Mouse (Mus musculus) left cerebral cortex, postnatal 25 days (tissue): Measurements from ENCODE around the gene Plcg2. TPM values are rescaled to one million over a fixed set of nuclear protein-coding genes. Genes with fewer than 3 reads are reported as not detected.

Source experiments
- DNase-seq, 2 experiments: peaks; one replicate each; pipeline ENCODE4 v3.0.0; 2022; ENCODE audit warnings: low spot score in 2 of 2, mixed read lengths in 1 of 2
- intact Hi-C: fragments of 180-260 bp; cut with DNase I; formaldehyde crosslinking; loops from one replicate; pipeline ENCODE4 v1.15.1; 2025
- total RNA-seq, 2 experiments: library from RNA; stranded (reverse); gene quantifications; 2 replicates each; pipeline ENCODE4 v1.2.3; 2021

The Plcg2 gene
- total RNA-seq, 2 experiments from 2014 or later = 2.2 to 2.9 TPM

DNA sequence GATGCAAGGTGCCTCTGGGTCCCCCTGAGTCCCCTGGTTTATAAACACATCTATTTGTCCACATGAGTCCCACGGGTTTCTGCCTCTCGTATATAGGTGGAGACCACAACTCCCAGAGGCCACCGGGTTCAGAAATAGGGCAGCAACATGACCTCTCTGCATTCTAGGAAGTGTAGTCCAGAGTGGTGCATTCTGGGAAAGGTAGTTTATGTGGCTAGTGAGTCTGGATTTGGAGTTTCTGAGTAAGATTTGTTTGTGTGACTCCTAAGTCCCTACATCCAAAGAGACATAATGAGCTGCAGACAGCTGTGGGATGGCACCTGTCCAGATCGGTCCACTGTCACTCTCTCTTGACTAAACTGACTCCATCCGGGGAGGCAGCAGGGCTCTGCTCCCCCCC, 17.6 kb upstream of the Plcg2 start:
- intact Hi-C loops = no loop called here
- DNase-seq = no peak

DNA sequence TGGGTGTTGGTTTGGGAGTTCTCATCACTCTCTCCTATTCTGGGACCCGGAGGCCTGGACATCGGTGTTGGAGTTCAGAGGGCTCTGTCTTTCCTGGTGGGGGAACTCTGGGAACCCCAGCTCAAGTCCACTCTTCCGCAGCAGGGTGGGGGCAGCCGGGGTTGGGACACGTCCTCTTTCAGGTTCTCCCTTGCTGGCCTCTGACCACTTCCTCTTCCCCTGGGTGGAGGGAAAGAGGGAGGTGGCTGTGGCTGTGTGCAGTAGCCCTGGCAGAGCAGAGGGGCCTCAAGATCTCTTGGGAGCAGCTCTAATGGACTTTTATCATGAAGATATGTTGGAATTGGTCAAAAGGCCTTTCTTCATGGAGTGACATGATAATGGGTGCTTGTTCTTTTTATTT, 16.3 kb upstream of the Plcg2 start:
- no peak for DNase-seq
- intact Hi-C loops = no loop called here

DNA sequence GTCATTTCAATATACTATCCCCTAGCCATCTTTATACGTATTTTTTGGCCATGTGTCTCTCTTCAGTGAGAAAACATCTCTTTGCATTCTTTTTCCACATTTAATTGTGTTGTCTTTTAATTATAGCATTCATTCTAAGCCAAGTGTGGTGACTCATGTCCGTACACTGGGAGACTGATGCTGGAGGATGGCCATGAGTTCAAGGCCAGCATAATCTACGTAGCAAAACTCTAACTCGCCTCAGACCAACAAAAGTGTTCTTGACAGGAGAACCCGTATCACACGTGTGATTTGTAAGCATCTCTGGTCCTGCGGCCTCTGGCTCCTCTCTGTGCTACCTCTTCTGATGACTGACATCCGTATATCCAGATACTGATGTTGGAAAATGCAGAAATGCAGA, 13.4 kb upstream of the Plcg2 start:
- intact Hi-C loops = no loop called here

DNA sequence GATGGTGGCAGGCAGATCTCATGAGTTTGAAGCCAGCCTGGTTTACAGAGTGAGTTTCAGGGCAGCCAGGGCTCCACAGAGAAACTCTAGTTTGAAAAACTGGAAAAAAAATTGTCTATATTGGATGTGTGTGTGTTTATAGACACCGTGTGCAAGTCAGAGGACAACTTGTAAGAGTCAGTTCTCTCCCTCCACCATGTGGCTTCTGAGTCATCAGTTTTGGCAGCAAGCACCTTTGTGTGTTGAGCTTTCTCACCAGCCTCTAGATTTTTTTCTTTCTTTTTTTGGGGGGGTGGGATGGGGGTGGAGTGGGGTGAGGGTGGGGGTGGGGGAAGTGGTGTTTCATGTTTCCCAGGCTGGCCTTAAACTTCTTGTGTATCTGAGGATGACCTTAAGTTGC, 12.8 kb upstream of the Plcg2 start:
- intact Hi-C loops = no loop called here
- peak in 1 of 2 experiments; percentile 44 for DNase-seq

More for the DNA sequence above, 13.4 kb upstream of the Plcg2 start:
- no peak for DNase-seq

DNA sequence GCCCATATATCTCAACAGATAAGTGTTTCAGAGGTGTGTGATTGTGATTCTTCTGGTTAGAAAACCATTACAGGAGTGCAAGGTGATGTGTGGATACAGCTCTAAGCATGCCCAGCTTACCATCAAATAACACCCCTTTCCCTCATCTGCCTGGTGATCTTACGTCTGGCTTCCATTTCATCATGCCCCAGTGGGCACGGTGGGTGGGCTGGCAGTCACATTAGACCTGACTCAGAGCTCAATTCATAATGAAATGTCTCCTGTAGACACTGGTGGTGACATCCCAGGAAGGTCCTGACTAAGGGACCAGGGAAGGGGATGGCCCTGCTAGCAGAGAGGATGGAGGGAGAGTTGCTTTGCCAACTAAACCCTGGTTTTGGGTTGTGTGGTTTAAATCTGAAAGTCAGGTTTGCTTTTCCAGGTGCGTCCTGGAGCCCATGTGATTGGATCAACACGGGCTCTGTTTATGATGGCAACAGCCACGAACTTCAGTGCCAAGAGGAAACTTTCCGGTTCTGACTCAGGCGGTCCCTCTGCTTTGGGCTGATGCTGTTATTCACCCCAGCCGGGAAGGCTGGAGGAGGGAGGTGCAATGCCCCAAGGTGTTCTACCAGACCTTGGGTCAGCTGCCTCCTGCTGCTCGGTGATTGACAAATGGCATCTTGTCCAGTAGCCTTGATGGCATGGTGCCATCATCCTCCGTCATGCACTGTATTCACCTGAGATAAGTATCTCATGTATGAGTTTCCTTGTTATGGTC, 9.7 kb upstream of the Plcg2 start:
- DNase-seq = no peak
- intact Hi-C loops = no loop called here

DNA sequence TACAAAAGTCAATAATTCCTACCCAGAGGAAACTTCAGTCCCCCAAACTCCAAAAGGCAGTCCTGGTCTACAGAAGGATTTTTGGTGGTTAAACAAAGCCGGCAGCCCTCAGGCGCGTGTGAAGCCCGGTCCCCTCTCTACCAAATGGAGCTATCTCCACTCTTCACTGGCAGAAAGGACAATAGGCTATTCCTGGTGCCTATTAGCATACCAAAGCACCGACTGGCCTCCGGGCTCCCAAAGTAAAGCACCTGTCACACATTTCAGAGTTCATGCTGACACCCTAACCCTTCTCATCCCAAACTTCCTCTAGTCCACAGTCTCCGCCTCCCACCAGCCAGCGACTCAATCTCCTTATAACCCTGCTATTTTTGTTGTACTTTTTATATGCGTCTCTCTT, 4.5 kb upstream of the Plcg2 start:
- no peak for DNase-seq

DNA sequence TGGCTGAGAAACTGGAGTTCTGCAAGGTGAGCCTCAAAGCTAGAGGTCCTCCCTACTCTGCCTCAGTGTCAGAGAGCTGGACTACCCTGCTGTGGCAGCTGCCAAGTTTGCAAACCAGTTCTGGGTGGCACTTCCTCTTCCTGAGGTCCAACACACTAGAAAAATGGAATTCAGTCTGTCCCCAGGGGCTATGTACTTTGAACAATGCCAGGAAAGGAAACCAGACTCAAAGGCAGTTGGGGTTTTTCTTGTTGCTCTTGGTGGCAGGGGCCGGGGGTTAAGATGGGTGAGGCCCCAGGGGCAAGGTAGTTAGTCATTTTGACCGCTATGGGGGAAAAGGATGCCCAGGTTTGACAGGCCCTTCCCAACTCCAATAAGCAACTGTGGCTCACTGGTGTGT, 3.2 kb upstream of the Plcg2 start:
- no peak for DNase-seq
- intact Hi-C loops = no loop called here

More for the DNA sequence above, 4.5 kb upstream of the Plcg2 start:
- intact Hi-C loops = no loop called here

DNA sequence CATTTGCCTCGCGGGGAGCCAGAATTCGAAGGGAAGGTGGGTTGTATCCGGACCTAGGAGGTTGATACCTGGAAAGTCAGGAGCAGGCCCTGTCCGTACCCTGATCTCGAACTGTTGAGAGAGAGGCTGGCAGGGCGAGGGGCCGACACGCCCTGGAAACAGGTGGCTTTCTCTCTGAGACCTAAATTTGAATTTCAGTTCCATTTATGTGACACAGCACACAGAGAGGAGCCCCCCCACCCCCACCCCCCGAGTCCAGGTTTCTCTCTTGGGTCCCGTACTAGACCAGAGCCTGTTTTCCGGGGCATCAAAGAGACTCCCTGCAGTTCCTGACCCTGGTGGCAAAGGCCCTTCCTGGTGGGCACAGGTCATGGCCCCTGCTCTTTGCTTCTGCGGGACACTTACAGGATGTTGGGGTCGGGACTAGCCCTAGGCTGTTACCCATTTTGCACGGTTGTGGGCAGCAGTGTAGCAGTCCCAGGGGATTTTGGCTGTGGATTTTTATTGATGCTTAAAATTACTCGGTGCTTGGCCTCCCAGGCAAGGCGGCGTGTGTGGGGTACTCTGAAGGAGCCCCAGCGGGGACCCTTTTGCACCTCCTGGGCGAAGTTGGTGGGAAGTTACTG, 937 bp downstream of the Plcg2 start:
- intact Hi-C loops = no loop called here
- no peak for DNase-seq

DNA sequence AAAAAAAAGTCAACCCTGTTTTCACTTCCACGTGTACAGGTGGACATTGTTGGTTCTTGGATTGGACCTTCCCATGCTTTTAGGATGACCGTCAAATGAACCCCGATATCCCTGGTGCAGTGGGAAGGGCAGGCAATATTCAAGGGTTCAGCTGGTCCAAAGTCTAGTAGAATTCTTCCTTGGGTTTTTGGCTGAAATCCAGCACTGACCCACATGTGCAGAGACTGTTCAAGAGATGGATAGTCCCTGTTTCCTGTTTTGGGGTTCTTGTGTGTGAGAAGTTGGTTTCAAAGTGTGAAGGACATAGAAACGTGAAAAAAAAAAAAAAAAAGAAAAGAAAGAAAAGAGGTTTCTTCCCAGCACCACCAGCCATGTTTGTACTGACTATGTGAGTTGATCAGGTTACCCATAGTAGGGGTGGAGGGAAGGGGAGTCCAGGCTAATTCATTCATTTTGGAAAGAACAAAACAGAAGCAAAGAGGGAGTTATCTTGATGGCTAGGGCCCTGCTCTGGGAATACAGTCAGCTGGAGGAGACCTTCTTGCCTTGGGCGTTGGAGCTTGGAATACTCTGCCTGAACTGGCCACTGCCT, 2.2 kb downstream of the Plcg2 start:
- intact Hi-C loops = no loop called here
- DNase-seq = no peak

DNA sequence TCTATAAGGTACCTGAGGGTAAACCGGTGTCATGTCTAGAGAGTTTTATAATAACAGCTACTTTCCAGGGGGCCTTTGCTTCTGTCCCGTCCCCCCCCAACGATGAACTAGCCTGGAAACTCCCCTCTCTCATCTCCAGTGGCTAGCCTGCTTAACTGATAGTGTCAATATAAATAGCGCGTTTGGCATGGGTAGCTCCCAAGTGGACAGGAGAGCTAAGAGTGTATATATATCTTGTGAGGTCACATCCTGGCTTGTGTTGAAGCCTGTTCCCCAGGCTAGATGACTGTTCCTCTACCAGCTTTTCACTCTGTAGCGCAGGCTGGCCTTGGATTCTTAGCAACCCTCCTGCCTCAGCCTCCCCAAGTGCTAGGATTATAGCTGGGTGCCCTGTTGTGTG, 3.2 kb downstream of the Plcg2 start:
- intact Hi-C loops = no loop called here
- DNase-seq = no peak

DNA sequence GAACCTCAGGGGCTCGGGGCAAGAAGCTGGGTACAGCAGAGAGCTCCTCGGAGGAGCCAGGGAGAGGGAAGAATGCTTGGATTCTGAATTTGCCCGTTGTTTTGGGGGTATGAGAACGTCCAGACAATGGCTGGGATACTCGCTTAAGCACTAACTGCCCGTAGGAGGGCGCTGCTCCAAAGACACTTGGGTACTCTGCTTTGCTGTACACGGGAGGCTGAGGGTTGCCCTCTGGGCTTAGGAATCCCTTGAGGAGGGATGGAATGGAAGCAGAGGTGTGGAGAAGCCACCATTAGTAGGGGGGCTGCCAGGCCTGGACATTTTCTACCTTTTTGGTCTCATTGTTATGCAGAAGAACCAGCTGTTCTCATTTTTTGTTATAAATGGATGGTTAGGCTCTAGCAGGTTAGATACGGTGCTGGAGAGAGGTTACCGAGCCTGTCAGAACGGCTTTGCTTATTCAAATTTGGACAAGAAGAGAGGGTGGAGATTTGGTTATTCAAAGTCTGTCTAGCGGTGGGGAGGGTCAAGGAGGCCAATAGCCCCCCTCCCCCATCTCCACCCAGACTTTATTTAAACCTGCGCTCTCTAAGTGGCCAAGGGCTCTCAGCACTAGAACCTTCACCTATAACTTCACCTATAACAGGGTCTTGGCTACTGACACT, 5.4 kb downstream of the Plcg2 start:
- no peak for DNase-seq
- intact Hi-C loops = no loop called here

DNA sequence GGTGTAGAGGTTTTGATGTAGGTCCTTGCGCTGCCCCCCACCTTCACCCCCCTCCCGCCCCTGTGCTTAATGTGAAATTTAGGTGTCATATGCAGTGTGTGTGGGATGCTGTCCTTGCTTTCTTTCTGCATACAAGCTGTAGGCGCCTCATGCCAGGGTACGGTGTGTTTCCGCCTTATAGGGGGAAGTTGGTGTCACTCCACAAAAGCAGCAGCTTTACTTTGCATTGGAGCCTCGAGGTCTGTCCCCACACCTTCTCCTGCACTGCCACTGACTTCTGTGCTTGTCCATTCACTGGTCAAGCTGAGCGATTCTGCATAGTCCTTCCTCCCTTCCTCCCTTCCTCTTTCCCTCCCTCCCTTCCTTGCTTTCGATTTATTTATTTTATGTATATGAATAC, 9.6 kb downstream of the Plcg2 start:
- no peak for DNase-seq
- intact Hi-C loops = no loop called here

DNA sequence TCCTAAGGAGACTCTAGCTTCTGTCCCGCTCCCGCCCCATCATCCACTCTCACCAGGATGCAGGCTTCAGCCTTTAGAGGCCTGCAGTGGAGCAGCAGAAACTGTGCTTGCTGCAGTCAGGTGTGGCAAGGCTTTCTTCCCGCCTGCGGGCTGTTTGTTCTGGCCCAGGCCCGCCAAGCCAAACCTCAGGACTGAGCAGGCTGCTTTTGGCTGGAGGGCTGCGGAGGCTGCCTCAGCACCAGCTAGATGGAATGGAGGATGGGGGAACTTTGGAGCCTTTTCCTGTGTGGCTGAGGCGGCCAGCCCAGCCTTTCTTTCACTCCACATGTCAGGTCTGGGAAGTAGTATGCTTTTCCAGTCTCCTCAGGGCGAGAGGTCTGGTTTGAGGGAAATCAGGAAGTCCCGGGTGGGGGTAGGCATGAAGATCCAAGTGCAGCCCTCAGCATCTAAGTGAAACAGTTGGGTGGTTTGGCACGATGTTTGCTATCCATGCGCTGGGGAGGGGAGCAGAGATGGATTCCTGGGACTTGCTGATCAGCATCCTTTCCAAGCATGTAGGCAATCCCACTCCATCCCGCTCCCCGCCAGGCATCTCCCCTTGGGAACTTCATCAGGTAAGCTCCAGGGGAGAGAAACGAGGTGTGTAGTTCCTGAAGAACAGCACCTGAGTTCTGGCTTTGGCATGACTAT, 18.9 kb downstream of the Plcg2 start:
- peak in 1 of 2 experiments; percentile 6 for DNase-seq

DNA sequence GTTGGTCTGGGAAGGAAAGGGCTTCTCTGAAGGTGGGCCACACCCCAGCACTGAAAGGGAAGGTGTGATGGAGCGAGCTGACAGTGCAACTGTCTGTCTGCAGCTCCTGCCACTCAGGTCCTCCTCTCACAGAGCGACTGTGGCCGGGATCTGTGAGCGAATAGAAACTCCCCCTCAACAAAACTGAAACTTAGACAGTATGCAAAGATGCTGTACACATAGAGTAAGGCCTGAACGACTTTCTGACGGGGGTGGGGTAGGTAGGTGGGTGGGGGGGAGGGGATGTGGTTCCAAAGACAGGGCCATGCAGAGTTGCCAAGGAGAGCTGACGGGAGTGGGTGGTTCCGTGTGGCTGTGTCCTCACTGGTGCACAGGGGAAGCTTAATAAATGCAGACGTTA, 19.8 kb downstream of the Plcg2 start:
- no peak for DNase-seq
- intact Hi-C loops = no loop called here

More for the DNA sequence above, 18.9 kb downstream of the Plcg2 start:
- intact Hi-C loops = no loop called here

DNA sequence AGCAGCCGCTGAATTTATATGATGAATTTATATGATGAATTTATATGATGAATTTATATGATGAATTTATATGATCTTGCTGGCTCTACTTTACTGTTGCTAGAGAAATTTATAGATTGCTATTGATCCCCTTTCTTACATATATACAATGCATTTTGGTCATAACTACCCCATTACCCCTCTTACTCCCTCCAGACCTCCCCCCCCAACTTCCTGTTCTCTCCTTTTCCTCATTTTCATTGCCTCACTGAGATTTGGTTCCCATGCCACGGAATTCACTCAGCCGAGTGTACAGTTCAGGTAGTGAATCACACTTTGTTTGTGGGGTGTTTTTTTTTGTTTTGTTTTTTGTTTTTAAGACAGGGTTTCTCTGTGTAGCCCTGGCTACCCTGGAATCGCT, 20.8 kb downstream of the Plcg2 start:
- intact Hi-C loops = no loop called here

DNA sequence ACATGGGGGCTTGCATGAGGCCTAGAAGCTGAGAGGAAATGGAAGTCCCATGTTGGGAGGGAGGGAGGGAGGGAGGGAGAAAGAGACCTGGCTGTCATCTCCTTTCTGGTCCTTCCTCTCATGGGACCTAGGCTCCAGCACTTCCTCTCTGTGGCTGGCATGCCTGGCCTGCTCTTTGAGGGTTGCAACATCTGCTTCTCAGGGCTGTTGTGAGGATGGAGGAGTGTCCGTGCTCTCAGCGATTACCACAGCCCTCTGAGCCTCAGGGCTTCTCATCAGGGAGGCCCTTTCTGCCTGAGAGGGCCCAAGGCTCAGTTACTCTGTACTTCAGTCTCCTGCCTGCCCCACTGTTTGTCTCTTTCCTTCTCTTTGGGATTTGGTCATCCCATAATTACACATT, 28.1 kb downstream of the Plcg2 start:
- peak; percentile 8 to 12 for DNase-seq
- intact Hi-C loops = no loop called here

More for the DNA sequence above, 20.8 kb downstream of the Plcg2 start:
- DNase-seq = no peak

DNA sequence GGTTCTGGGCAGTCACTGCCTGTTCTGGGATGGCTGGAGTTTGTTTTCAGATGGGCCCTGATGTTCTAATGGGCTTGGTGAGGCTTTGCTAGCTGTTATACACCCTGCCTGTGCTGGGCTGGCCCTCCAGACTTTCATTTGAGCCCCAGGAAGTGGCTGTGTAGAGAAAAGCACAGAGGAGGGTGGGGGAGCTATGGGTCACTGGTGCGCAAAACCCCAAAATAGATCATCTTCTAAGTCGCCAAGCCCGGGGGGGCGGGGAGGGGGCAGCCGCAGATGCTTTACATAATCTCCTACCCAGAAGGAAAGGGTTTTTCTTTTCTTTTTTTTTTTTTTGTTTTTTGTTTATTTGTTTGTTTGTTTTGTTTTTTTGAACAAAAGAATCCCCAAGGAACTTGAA, 29.9 kb downstream of the Plcg2 start:
- DNase-seq = no peak
- intact Hi-C loops = no loop called here

DNA sequence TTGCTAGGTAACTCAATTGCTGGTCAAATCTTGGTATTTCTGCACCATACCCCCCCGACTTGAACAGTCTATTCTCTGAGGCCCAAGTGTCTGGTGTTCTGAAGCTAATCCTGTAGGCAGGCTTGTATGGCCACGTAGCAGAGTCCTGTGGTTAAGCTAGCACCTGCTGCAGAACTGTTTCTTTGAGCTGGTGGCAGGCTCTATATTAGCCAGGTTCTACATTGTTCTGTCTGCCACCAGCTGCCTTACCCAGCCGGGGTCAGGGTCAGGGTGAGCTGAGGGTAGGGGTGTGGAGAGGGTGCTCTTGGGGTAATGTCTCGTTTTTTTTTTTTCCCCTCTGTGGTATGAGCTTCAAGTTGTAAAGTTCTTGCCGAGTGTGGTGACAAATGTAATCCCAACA, 31.1 kb downstream of the Plcg2 start:
- no peak for DNase-seq
- intact Hi-C loops = no loop called here

DNA sequence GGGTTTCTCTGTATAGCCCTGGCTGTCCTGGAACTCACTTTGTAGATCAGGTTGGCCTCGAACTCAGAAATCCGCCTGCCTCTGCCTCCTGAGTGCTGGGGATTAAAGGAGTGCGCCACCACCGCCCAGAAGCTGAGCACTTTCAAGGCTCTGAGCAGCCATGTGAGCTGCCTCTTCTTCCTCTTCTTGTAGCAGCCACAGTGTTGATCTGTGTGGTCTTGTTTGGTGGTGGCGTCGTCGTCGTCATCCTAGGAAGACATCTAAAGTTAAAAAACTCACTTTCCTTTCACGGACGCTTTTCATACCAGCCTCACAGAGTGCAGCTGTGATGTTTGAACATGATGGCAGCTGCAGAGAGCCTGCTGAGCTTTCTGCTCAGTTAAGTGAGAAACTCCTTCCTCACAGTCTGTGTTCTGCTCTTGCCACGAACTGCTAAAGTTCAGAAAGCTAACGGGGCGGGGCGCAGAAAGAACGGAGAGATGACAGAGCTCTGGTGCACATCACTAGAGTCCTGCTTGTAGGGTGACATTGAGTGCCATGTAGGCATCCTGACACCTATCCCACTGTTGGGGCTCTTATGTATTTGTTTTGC, 34.4 kb downstream of the Plcg2 start:
- intact Hi-C loops = no loop called here
- no peak for DNase-seq

DNA sequence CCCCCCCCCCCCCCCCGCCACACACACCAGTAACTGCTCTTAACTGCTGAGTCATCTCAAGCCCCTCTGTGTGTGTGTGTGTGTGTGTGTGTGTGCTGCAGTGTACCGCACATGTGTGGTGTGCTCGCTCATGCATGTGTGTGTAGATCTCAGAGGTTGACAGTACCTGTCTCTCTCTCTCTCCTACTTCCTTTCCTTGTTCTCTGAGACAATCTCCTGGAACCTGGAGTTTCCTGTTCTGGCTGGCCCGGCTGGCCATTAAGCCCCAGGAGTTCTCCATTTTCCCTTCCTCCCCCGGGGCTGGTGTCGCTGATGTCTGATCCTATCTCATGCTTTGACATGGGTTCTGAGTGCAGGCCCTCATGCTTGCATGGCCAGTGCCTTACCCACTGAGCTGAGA, 38.8 kb downstream of the Plcg2 start:
- intact Hi-C loops = no loop called here
- DNase-seq = no peak
